Mouse (Mus musculus): Measurements from ENCODE around the gene Clrn3.

The Clrn3 gene

GRCm38 (mm10) chr7:135488214-135488810 lies 40.1 kb downstream of the Clrn3 start:
- DNase-seq (ENCODE audit: extremely low read depth, low read depth), result no peak

GRCm38 (mm10) chr7:135487423-135487822 lies 41.0 kb downstream of the Clrn3 start:
- no peak for DNase-seq (ENCODE audit: extremely low read depth, low read depth)

- DNase-seq (ENCODE audit: extremely low read depth, low read depth), result no peak
These were observed 41.6 kb downstream of the Clrn3 start for GRCm38 (mm10) chr7:135486645-135487382.

GRCm38 (mm10) chr7:135485796-135486410 lies 42.6 kb downstream of the Clrn3 start:
- no peak for DNase-seq (ENCODE audit: extremely low read depth, low read depth)

GRCm38 (mm10) chr7:135485116-135485795 lies 43.2 kb downstream of the Clrn3 start:
- DNase-seq (ENCODE audit: extremely low read depth, low read depth), result no peak

- no peak for DNase-seq (ENCODE audit: extremely low read depth, low read depth)
These were observed 44.1 kb downstream of the Clrn3 start for GRCm38 (mm10) chr7:135484341-135484740.

- no peak for DNase-seq (ENCODE audit: extremely low read depth, low read depth)
These were observed 44.7 kb downstream of the Clrn3 start for GRCm38 (mm10) chr7:135483751-135484150.

GRCm38 (mm10) chr7:135481150-135481549 lies 47.3 kb downstream of the Clrn3 start:
- no peak for DNase-seq (ENCODE audit: extremely low read depth, low read depth)

- DNase-seq (ENCODE audit: extremely low read depth, low read depth), result no peak
These were observed 48.5 kb downstream of the Clrn3 start for GRCm38 (mm10) chr7:135479912-135480311.

- DNase-seq (ENCODE audit: extremely low read depth, low read depth), result no peak
These were observed 49.1 kb downstream of the Clrn3 start for GRCm38 (mm10) chr7:135479322-135479880.

GRCm38 (mm10) chr7:135477256-135477655 lies 51.2 kb downstream of the Clrn3 start:
- DNase-seq (ENCODE audit: extremely low read depth, low read depth), result no peak

GRCm38 (mm10) chr7:135475981-135476380 lies 52.5 kb downstream of the Clrn3 start:
- no peak for DNase-seq (ENCODE audit: extremely low read depth, low read depth)

- no peak for DNase-seq (ENCODE audit: extremely low read depth, low read depth)
These were observed 58.1 kb downstream of the Clrn3 start for GRCm38 (mm10) chr7:135470319-135470718.

GRCm38 (mm10) chr7:135468631-135469030 lies 59.8 kb downstream of the Clrn3 start:
- DNase-seq (ENCODE audit: extremely low read depth, low read depth), result no peak

GRCm38 (mm10) chr7:135465293-135465692 lies 63.2 kb downstream of the Clrn3 start:
- no peak for DNase-seq (ENCODE audit: extremely low read depth, low read depth)

- no peak for DNase-seq (ENCODE audit: extremely low read depth, low read depth)
These were observed 63.7 kb downstream of the Clrn3 start for GRCm38 (mm10) chr7:135464689-135465259.
